Mouse (Mus musculus): ENCODE results near the gene Gng13. TPM values are rescaled to one million over a fixed set of nuclear protein-coding genes. Genes with fewer than 3 reads are reported as not detected.

Gene Gng13
- total and polyA plus RNA-seq, 3 experiments = 1.3 to 2.9 TPM; not detected in 1

DNA sequence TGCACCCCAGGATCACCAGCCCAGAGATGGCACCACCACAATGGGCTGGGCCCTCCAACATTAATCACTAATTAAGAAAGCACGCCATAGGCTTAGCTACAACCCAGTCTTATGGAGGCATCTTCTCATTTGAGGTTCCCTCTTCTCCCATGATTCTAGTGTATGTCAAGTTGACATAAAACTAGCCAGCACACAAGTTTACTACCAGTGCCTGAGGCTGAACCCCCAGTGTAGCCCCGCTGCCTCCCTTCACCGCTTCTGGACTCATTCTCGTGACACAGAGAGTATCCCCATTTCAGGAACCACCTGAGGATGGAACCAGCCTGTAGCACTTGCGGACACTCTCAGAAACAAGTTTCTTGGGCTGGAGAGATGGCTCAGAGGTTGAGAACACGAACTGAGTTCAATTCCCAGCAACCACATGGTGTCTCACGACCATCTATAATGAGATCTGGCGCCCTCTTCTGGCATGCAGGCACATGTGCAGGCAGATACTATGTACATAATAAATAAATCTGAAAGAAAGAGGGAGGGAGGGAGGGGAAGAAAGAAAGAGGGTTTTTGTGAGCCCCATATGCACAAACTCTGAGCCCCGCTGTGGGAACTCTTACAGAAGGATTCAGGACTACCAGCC lies 16.0 kb upstream of the Gng13 start:
- dilution Hi-C loops (cut with MboI; ENCODE audit: extremely low pct_ligation_motif_present, extremely low pct_unique_long_range_greater_than_20kb, low sequenced_read_pairs) = no loop called here
- no peak for DNase-seq (ENCODE audit: extremely low read depth)
- in situ Hi-C loops (cut with MboI; ENCODE audit: low pct_ligation_motif_present, low pct_unique_long_range_greater_than_20kb, low sequenced_read_pairs) = no loop called here
- no peak overlapping the region for H3K4me3 ChIP-seq (replicated peaks in 1 of 3; ENCODE audit: low read depth in 2 of 3, low read length in 2 of 3, poor library complexity in 1 of 3)
- no peaks in the 10 kb centered on the region for H3K79me2 ChIP-seq (replicated peaks; ENCODE audit: control insufficient read depth, extremely low read depth, insufficient read depth, poor library complexity, severe bottlenecking)
- H3K27ac ChIP-seq (ENCODE audit: insufficient read depth, low read depth) = no peak overlapping the region
- H3K4me1 ChIP-seq (ENCODE audit: control insufficient read depth in 1 of 2, insufficient read depth in 2 of 2) = no peaks in the 10 kb centered on the region
- peaks cover 52% of the 10 kb centered on the region for H3K27me3 ChIP-seq (replicated peaks)
- H3K36me3 ChIP-seq (replicated peaks in 1 of 2; ENCODE audit: control insufficient read depth in 1 of 2, insufficient read depth in 1 of 2, low read length in 1 of 2) = no peaks in the 10 kb centered on the region
- H3K9me3 ChIP-seq (replicated peaks; ENCODE audit: low read length) = no peaks in the 10 kb centered on the region
- H3K9ac ChIP-seq (ENCODE audit: insufficient read depth, low read depth) = no peak overlapping the region
- H3K4me2 ChIP-seq (ENCODE audit: insufficient read depth, low read depth, poor library complexity, severe bottlenecking) = no peak overlapping the region
- no peak for TF ChIP-seq ETS1 (conservative IDR thresholded peaks at IDR 0.05; ENCODE audit: low read depth, low read length)
- no peak for TF ChIP-seq TCF12 (IDR thresholded peaks at IDR 0.05; ENCODE audit: low read depth, low read length)
- TF ChIP-seq IRF4 (IDR thresholded peaks at IDR 0.05; ENCODE audit: low read depth, low read length) = no peak
- no peak for TF ChIP-seq RCOR1 (conservative IDR thresholded peaks at IDR 0.05; ENCODE audit: low read depth, low read length)
- no peak for TF ChIP-seq KAT2A (IDR thresholded peaks at IDR 0.05; ENCODE audit: insufficient replicate concordance, low read length)
- TF ChIP-seq MAX (IDR thresholded peaks at IDR 0.05; ENCODE audit: low read length) = 0 out of 2 replicates have a peak, but pooled peaks have one; percentile 26
- TF ChIP-seq ZC3H11A (IDR thresholded peaks at IDR 0.05; ENCODE audit: low read depth, low read length) = no peak
- no peak for TF ChIP-seq MEF2A (IDR thresholded peaks at IDR 0.05; ENCODE audit: borderline replicate concordance, low read depth, low read length)
- TF ChIP-seq SMC3 (IDR thresholded peaks at IDR 0.05; ENCODE audit: low read depth, low read length) = peak; percentile 32
- TF ChIP-seq POLR2A (IDR thresholded peaks at IDR 0.05; ENCODE audit: low read depth, low read length) = no peak
- no peak for TF ChIP-seq GABPA (IDR thresholded peaks at IDR 0.05; ENCODE audit: insufficient replicate concordance, low read depth, low read length)
- TF ChIP-seq HCFC1 (IDR thresholded peaks at IDR 0.05; ENCODE audit: low read depth, low read length) = no peak
- TF ChIP-seq MXI1 (IDR thresholded peaks at IDR 0.05; ENCODE audit: low read depth, low read length) = no peak
- no peak for TF ChIP-seq MAZ (IDR thresholded peaks at IDR 0.05; ENCODE audit: low read depth, low read length)
- no peak for TF ChIP-seq USF1 (IDR thresholded peaks at IDR 0.05; ENCODE audit: low read depth, low read length)
- peak; percentile 29 for TF ChIP-seq RAD21 (IDR thresholded peaks at IDR 0.05; ENCODE audit: low read depth, low read length)
- no peak for TF ChIP-seq PAX5 (IDR thresholded peaks at IDR 0.05; ENCODE audit: low read length)
- TF ChIP-seq POLR2AphosphoS2 (IDR thresholded peaks at IDR 0.05; ENCODE audit: low read depth, low read length) = no peak
- no peak for TF ChIP-seq TBP (conservative IDR thresholded peaks at IDR 0.05; ENCODE audit: low read depth, low read length)
- no peak for TF ChIP-seq ELF1 (IDR thresholded peaks at IDR 0.05; ENCODE audit: low read depth, low read length)
- no peak for TF ChIP-seq MAFK (IDR thresholded peaks at IDR 0.05; ENCODE audit: insufficient replicate concordance, low read length)
- no peak for TF ChIP-seq CHD1 (IDR thresholded peaks at IDR 0.05; ENCODE audit: low read depth, low read length)
- no peak for TF ChIP-seq NRF1 (IDR thresholded peaks at IDR 0.05; ENCODE audit: low read depth, low read length)
- TF ChIP-seq E2F4 (IDR thresholded peaks at IDR 0.05; ENCODE audit: insufficient replicate concordance, low read depth, low read length) = no peak
- no peak for TF ChIP-seq ZNF384 (IDR thresholded peaks at IDR 0.05; ENCODE audit: low read depth, low read length)
- peak; percentile 79 for TF ChIP-seq MYC (IDR thresholded peaks at IDR 0.05; ENCODE audit: low read depth, low read length)
- TF ChIP-seq EP300 (IDR thresholded peaks at IDR 0.05; ENCODE audit: low read length) = no peak
- no peak for TF ChIP-seq NELFE (IDR thresholded peaks at IDR 0.05; ENCODE audit: low read depth, low read length)
- peak; percentile 17 to 65; a peak in 2 of 4 replicates for TF ChIP-seq CTCF (conservative IDR thresholded peaks at IDR 0.05 in 1 of 2, IDR thresholded peaks at IDR 0.05 in 1 of 2; ENCODE audit: low read depth in 2 of 2, low read length in 2 of 2)
- no peak for TF ChIP-seq ZKSCAN1 (IDR thresholded peaks at IDR 0.05; ENCODE audit: borderline replicate concordance, low read depth, low read length)
- TF ChIP-seq ZMIZ1 (IDR thresholded peaks at IDR 0.05; ENCODE audit: low read depth, low read length) = no peak
- TF ChIP-seq BHLHE40 (IDR thresholded peaks at IDR 0.05; ENCODE audit: low read depth, low read length) = no peak
- TF ChIP-seq UBTF (IDR thresholded peaks at IDR 0.05; ENCODE audit: low read depth, low read length) = no peak
- no peak for TF ChIP-seq SIN3A (IDR thresholded peaks at IDR 0.05; ENCODE audit: low read length)
- TF ChIP-seq JUN (IDR thresholded peaks at IDR 0.05; ENCODE audit: insufficient read depth, low read depth, low read length) = no peak
- TF ChIP-seq JUND (conservative IDR thresholded peaks at IDR 0.05; ENCODE audit: low read depth, low read length) = no peak
- no peak for TF ChIP-seq USF2 (conservative IDR thresholded peaks at IDR 0.05; ENCODE audit: low read depth, low read length)
- no peak for TF ChIP-seq CHD2 (IDR thresholded peaks at IDR 0.05; ENCODE audit: low read length)

All from CH12.LX (cell line).